In genomic region chr14:52106741-52107140, GRCm38 (mm10) we compare ENCODE assay signal across 7 mouse cellular contexts. TPM values are rescaled to one million over a fixed set of nuclear protein-coding genes. Genes with fewer than 3 reads are reported as not detected.
A peak's percentile ranks its signal among the peaks of the same experiment; 100 is the strongest.
DNase-seq lines count a peak whose midpoint lies in the region; ATAC-seq lines count a peak whose summit lies in the region.

No protein-coding gene starts in this region.

- H3K27me3 ChIP-seq in forebrain, embryonic 15.5 days, result no peaks in the 10 kb centered on the region
- no peaks in the 10 kb centered on the region for H3K27me3 ChIP-seq in hindbrain, embryonic 15.5 days
- H3K27me3 ChIP-seq in stomach, embryonic 15.5 days (replicated peaks), result no peaks in the 10 kb centered on the region

- no peak overlapping the region for H3K4me2 ChIP-seq in forebrain, embryonic 15.5 days (replicated peaks)
- H3K4me2 ChIP-seq in hindbrain, embryonic 15.5 days, result no peak overlapping the region
- H3K4me2 ChIP-seq in stomach, embryonic 15.5 days, result peak overlapping the region; percentile 31

- H3K4me3 ChIP-seq in forebrain, embryonic 15.5 days, result no peak overlapping the region
- H3K4me3 ChIP-seq in hindbrain, embryonic 15.5 days, result no peak overlapping the region
- H3K4me3 ChIP-seq in stomach, embryonic 15.5 days (replicated peaks), result no peak overlapping the region

- peaks cover 18% of the 10 kb centered on the region for H3K4me1 ChIP-seq in forebrain, embryonic 15.5 days
- peaks cover 17% of the 10 kb centered on the region for H3K4me1 ChIP-seq in hindbrain, embryonic 15.5 days (replicated peaks)
- peaks cover 10% of the 10 kb centered on the region; the same call in 1 of the 2 replicates for H3K4me1 ChIP-seq in stomach, embryonic 15.5 days

- DNase-seq in 3T3-L1 (ENCODE audit: low read depth, low spot score) (peak; percentile 80), MN1 (ENCODE audit: low spot score) (peak; percentile 60)
- peak; percentile 40 to 60 for DNase-seq in left cerebral cortex, adult 18-20 months (ENCODE audit: low spot score in 2 of 2)
- peak; percentile 68 for DNase-seq in lung, postnatal 14 days

- H3K27ac ChIP-seq in forebrain, embryonic 15.5 days (replicated peaks), result peak overlapping the region; percentile 60
- H3K27ac ChIP-seq in hindbrain, embryonic 15.5 days (replicated peaks), result peak overlapping the region; percentile 70
- peak overlapping the region; percentile 93 for H3K27ac ChIP-seq in stomach, embryonic 15.5 days

- no peaks in the 10 kb centered on the region for H3K9me3 ChIP-seq in forebrain, embryonic 15.5 days
- H3K9me3 ChIP-seq in hindbrain, embryonic 15.5 days, result no peaks in the 10 kb centered on the region
- no peaks in the 10 kb centered on the region for H3K9me3 ChIP-seq in stomach, embryonic 15.5 days

- H3K9ac ChIP-seq in forebrain, embryonic 15.5 days (replicated peaks), result no peak overlapping the region
- H3K9ac ChIP-seq in hindbrain, embryonic 15.5 days, result no peak overlapping the region
- H3K9ac ChIP-seq in stomach, embryonic 15.5 days, result no peak overlapping the region

- ATAC-seq in forebrain, embryonic 15.5 days (replicated peaks), result no peak
- no peak for ATAC-seq in hindbrain, embryonic 15.5 days (ENCODE audit: low FRiP score, low read depth)
- ATAC-seq in stomach, embryonic 15.5 days (ENCODE audit: insufficient read depth, low FRiP score, low read depth), result no peak

- 18% methylated on average over 10 of the region's 10 CpGs for WGBS in forebrain, embryonic 15.5 days
- 36% methylated on average over 10 of the region's 10 CpGs for WGBS in hindbrain, embryonic 15.5 days
- WGBS in stomach, embryonic 15.5 days, result 9% methylated on average over 10 of the region's 10 CpGs

- H3K36me3 ChIP-seq in forebrain, embryonic 15.5 days, result peaks cover 6% of the 10 kb centered on the region
- 0 out of 2 replicates have a peak, but pooled peaks cover 1% of the 10 kb centered on the region for H3K36me3 ChIP-seq in hindbrain, embryonic 15.5 days
- H3K36me3 ChIP-seq in stomach, embryonic 15.5 days, result no peaks in the 10 kb centered on the region

RNA-seq across cellular contexts. Expression of gene Hnrnpc, which starts 2.9 kb away (rescaled TPM):
- polyA plus RNA-seq in forebrain, embryonic 15.5 days (2015; fragmentation: Nextera tagmentation; extraction: Ambion mirVana), result 710 and 729 TPM in 2 replicates
- 445 and 453 TPM in 2 replicates for polyA plus RNA-seq in hindbrain, embryonic 15.5 days (2015; fragmentation: Nextera tagmentation; extraction: Ambion mirVana)
- total RNA-seq in left cerebral cortex, adult 18-20 months (2021), result 100 to 1,000 TPM; 238 to 239 TPM
- polyA plus RNA-seq in stomach, embryonic 15.5 days (2015; fragmentation: Nextera tagmentation; extraction: Ambion mirVana), result 570 and 597 TPM in 2 replicates

RNA-seq across cellular contexts. Expression of gene Rpgrip1, which starts 3.8 kb away (rescaled TPM):
- 61.9 and 71.1 TPM in 2 replicates for polyA plus RNA-seq in forebrain, embryonic 15.5 days (2015; fragmentation: Nextera tagmentation; extraction: Ambion mirVana)
- polyA plus RNA-seq in hindbrain, embryonic 15.5 days (2015; fragmentation: Nextera tagmentation; extraction: Ambion mirVana), result 47.9 and 52.4 TPM in 2 replicates
- 1 to 10 TPM; 1.7 to 1.8 TPM for total RNA-seq in left cerebral cortex, adult 18-20 months (2021)
- 56.4 and 59.0 TPM in 2 replicates for polyA plus RNA-seq in stomach, embryonic 15.5 days (2015; fragmentation: Nextera tagmentation; extraction: Ambion mirVana)
